Mouse (Mus musculus): ENCODE data around the gene Mgat3. TPM values are rescaled to one million over a fixed set of nuclear protein-coding genes. Genes with fewer than 3 reads are reported as not detected.

The Mgat3 gene
- total and polyA plus RNA-seq, 3 experiments, result not detected

- TF ChIP-seq USF1 (IDR thresholded peaks at IDR 0.05; ENCODE audit: low read depth, low read length), result no peak
- TF ChIP-seq SMC3 (IDR thresholded peaks at IDR 0.05; ENCODE audit: low read depth, low read length), result no peak
- no peak for TF ChIP-seq POLR2A (IDR thresholded peaks at IDR 0.05; ENCODE audit: control insufficient read depth in 1 of 2, insufficient read depth in 1 of 2, low read depth in 1 of 2, low read length in 2 of 2, poor library complexity in 1 of 2)
- TF ChIP-seq CTCF (IDR thresholded peaks at IDR 0.05 in 2 of 3, conservative IDR thresholded peaks at IDR 0.05 in 1 of 3; ENCODE audit: control insufficient read depth in 1 of 3, insufficient read depth in 1 of 3, low read depth in 2 of 3, low read length in 3 of 3, poor library complexity in 1 of 3, severe bottlenecking in 1 of 3), result no peak
- no peak for TF ChIP-seq ELF1 (IDR thresholded peaks at IDR 0.05; ENCODE audit: low read depth, low read length)
- TF ChIP-seq MAX (IDR thresholded peaks at IDR 0.05; ENCODE audit: low read length), result no peak
- TF ChIP-seq POLR2AphosphoS2 (IDR thresholded peaks at IDR 0.05; ENCODE audit: low read length), result no peak
- TF ChIP-seq JUND (IDR thresholded peaks at IDR 0.05; ENCODE audit: low read depth, low read length), result no peak
- TF ChIP-seq ETS1 (IDR thresholded peaks at IDR 0.05; ENCODE audit: low read depth, low read length), result no peak
- no peak for TF ChIP-seq EP300 (IDR thresholded peaks at IDR 0.05; ENCODE audit: low read depth in 1 of 2, low read length in 2 of 2)
- no peak for DNase-seq (ENCODE audit: low read depth, low spot score)
- Histone ChIP-seq H3K79me2 (ENCODE audit: control insufficient read depth, insufficient read depth, low read length, poor library complexity) (no peaks in the 10 kb centered on the region), H3K9ac (ENCODE audit: control insufficient read depth, low read depth, low read length, poor library complexity, severe bottlenecking) (no peak overlapping the region), H3K4me3 (ENCODE audit: control insufficient read depth in 1 of 2, insufficient read depth in 1 of 2, low read depth in 2 of 2, low read length in 2 of 2) (no peak overlapping the region), H3K36me3 (ENCODE audit: control insufficient read depth in 1 of 2, insufficient read depth in 2 of 2, low read length in 2 of 2) (peaks cover 0 to 3% of the 10 kb centered on the region in 2 experiments; a peak in 1 of 4 replicates), H3K27me3 (ENCODE audit: control insufficient read depth in 1 of 2, insufficient read depth in 2 of 2, low read length in 2 of 2) (no peaks in the 10 kb centered on the region), H3K4me1 (ENCODE audit: control insufficient read depth in 1 of 2, insufficient read depth in 2 of 2, low read length in 2 of 2) (peaks cover 0 to 11% of the 10 kb centered on the region in 2 experiments; a peak in 2 of 4 replicates), H3K9me3 (replicated peaks; ENCODE audit: insufficient read depth, low read length) (no peaks in the 10 kb centered on the region), H3K27ac (ENCODE audit: control insufficient read depth, low read depth, low read length) (no peak overlapping the region)
These were observed 54.7 kb downstream of the Mgat3 start for GRCm38 (mm10) chr15:80228071-80228800.

- Histone ChIP-seq H3K27ac (ENCODE audit: control insufficient read depth, low read depth, low read length) (no peak overlapping the region), H3K27me3 (ENCODE audit: control insufficient read depth in 1 of 2, insufficient read depth in 2 of 2, low read length in 2 of 2) (no peaks in the 10 kb centered on the region), H3K79me2 (ENCODE audit: control insufficient read depth, insufficient read depth, low read length, poor library complexity) (peaks cover 16% of the 10 kb centered on the region), H3K9me3 (replicated peaks; ENCODE audit: insufficient read depth, low read length) (no peaks in the 10 kb centered on the region), H3K4me3 (ENCODE audit: control insufficient read depth in 1 of 2, insufficient read depth in 1 of 2, low read depth in 2 of 2, low read length in 2 of 2) (no peak overlapping the region), H3K4me1 (ENCODE audit: control insufficient read depth in 1 of 2, insufficient read depth in 2 of 2, low read length in 2 of 2) (peaks cover 4 to 14% of the 10 kb centered on the region in 2 experiments; a peak in 3 of 4 replicates), H3K36me3 (ENCODE audit: control insufficient read depth in 1 of 2, insufficient read depth in 2 of 2, low read length in 2 of 2) (peaks cover 13% of the 10 kb centered on the region in 2 experiments), H3K9ac (ENCODE audit: control insufficient read depth, low read depth, low read length, poor library complexity, severe bottlenecking) (no peak overlapping the region)
- no peak for DNase-seq (ENCODE audit: low read depth, low spot score)
- TF ChIP-seq USF2 (IDR thresholded peaks at IDR 0.05; ENCODE audit: borderline replicate concordance in 1 of 2, insufficient read depth in 1 of 2, low read depth in 1 of 2, low read length in 2 of 2) (no peak), UBTF (IDR thresholded peaks at IDR 0.05; ENCODE audit: borderline replicate concordance, insufficient read depth, low read depth, low read length) (no peak), ZMIZ1 (IDR thresholded peaks at IDR 0.05; ENCODE audit: low read depth, low read length) (no peak), MAFK (IDR thresholded peaks at IDR 0.05; ENCODE audit: borderline replicate concordance, low read depth, low read length) (no peak), CTCF (IDR thresholded peaks at IDR 0.05 in 2 of 3, conservative IDR thresholded peaks at IDR 0.05 in 1 of 3; ENCODE audit: control insufficient read depth in 1 of 3, insufficient read depth in 1 of 3, low read depth in 2 of 3, low read length in 3 of 3, poor library complexity in 1 of 3, severe bottlenecking in 1 of 3) (no peak), EP300 (IDR thresholded peaks at IDR 0.05; ENCODE audit: low read depth in 1 of 2, low read length in 2 of 2) (no peak), GATA1 (IDR thresholded peaks at IDR 0.05; ENCODE audit: low read depth, low read length) (no peak), ELF1 (IDR thresholded peaks at IDR 0.05; ENCODE audit: low read depth, low read length) (no peak), MYB (IDR thresholded peaks at IDR 0.05; ENCODE audit: low read depth, low read length) (no peak), MXI1 (IDR thresholded peaks at IDR 0.05; ENCODE audit: low read depth, low read length) (no peak), MYC (IDR thresholded peaks at IDR 0.05; ENCODE audit: low read depth, low read length) (no peak)
These were observed 58.8 kb downstream of the Mgat3 start for GRCm38 (mm10) chr15:80232331-80232730.
